ENCODE assay signal across 13 mouse cellular contexts in genomic region chr1:135234771-135235170, GRCm38 (mm10). TPM values are rescaled to one million over a fixed set of nuclear protein-coding genes. Genes with fewer than 3 reads are reported as not detected.
"Had no signal": no experiment of that assay in that cellular context is flagged by ENCODE, and none has a peak within 500 bp of the region (broad histone marks: within the 10 kb centered on the region; RNA-seq: fewer than 3 reads in every experiment).

No protein-coding gene starts in this region.

- H3K9me3 ChIP-seq: limb, embryonic 12.5 days; liver, embryonic 13.5 days; lung, embryonic 15.5 days; midbrain, embryonic 13.5 days had no signal

- H3K4me2 ChIP-seq: limb, embryonic 12.5 days; liver, embryonic 13.5 days; lung, embryonic 15.5 days; midbrain, embryonic 13.5 days had no signal

- H3K4me3 ChIP-seq: limb, embryonic 12.5 days; liver, embryonic 13.5 days; lung, embryonic 15.5 days; midbrain, embryonic 13.5 days had no signal

- H3K27me3 ChIP-seq: lung, embryonic 15.5 days; midbrain, embryonic 13.5 days had no signal

- H3K27ac ChIP-seq: limb, embryonic 12.5 days; liver, embryonic 13.5 days; lung, embryonic 15.5 days; midbrain, embryonic 13.5 days had no signal

- H3K4me1 ChIP-seq: limb, embryonic 12.5 days; lung, embryonic 15.5 days; midbrain, embryonic 13.5 days had no signal

- H3K36me3 ChIP-seq: limb, embryonic 12.5 days; liver, embryonic 13.5 days; lung, embryonic 15.5 days; midbrain, embryonic 13.5 days had no signal

- H3K9ac ChIP-seq: limb, embryonic 12.5 days; liver, embryonic 13.5 days; liver, postnatal 0 days; lung, embryonic 15.5 days; midbrain, embryonic 13.5 days had no signal

- ATAC-seq: liver, postnatal 0 days; midbrain, embryonic 13.5 days had no signal

- DNase-seq: kidney, adult 8-10 months; kidney, postnatal 25 days; liver; liver, embryonic 13.5 days; liver, postnatal 0 days; right cerebral cortex, postnatal 25 days; thymus, postnatal 4 days had no signal

RNA-seq across cellular contexts. Expression of gene Elf3, which starts 23.6 kb away (rescaled TPM):
- total RNA-seq: layer of hippocampus, postnatal 10 days; left cerebral cortex, postnatal 36 days; megakaryocyte-erythroid progenitor cell, adult 5-6 weeks had no signal
